Mouse (Mus musculus): Measurements from ENCODE around the gene Smim12.

- TF ChIP-seq POLR2A (IDR thresholded peaks at IDR 0.05; ENCODE audit: control insufficient read depth in 1 of 2, insufficient read depth in 1 of 2, low read depth in 1 of 2, low read length in 2 of 2, poor library complexity in 1 of 2) (no peak), ELF1 (IDR thresholded peaks at IDR 0.05; ENCODE audit: low read depth, low read length) (no peak), RCOR1 (IDR thresholded peaks at IDR 0.05; ENCODE audit: low read depth, low read length) (no peak), MAFK (IDR thresholded peaks at IDR 0.05; ENCODE audit: borderline replicate concordance, low read depth, low read length) (no peak), ZNF384 (IDR thresholded peaks at IDR 0.05; ENCODE audit: low read depth, low read length) (no peak), GATA1 (IDR thresholded peaks at IDR 0.05; ENCODE audit: low read depth, low read length) (no peak), CTCF (IDR thresholded peaks at IDR 0.05 in 2 of 3, conservative IDR thresholded peaks at IDR 0.05 in 1 of 3; ENCODE audit: control insufficient read depth in 1 of 3, insufficient read depth in 1 of 3, low read depth in 2 of 3, low read length in 3 of 3, poor library complexity in 1 of 3, severe bottlenecking in 1 of 3) (no peak), E2F4 (IDR thresholded peaks at IDR 0.05; ENCODE audit: borderline replicate concordance, low read depth, low read length) (no peak), USF2 (IDR thresholded peaks at IDR 0.05; ENCODE audit: borderline replicate concordance in 1 of 2, insufficient read depth in 1 of 2, low read depth in 1 of 2, low read length in 2 of 2) (no peak), MYB (IDR thresholded peaks at IDR 0.05; ENCODE audit: low read depth, low read length) (no peak), USF1 (IDR thresholded peaks at IDR 0.05; ENCODE audit: low read depth, low read length) (no peak), TAL1 (IDR thresholded peaks at IDR 0.05; ENCODE audit: low read length) (no peak), SIN3A (IDR thresholded peaks at IDR 0.05; ENCODE audit: low read length) (no peak)
Observed at GRCm38 (mm10) chr4:127251963-127252585, 8.5 kb downstream of the Smim12 start.
